Comparison of ENCODE assay signal across 23 mouse cellular contexts in the genomic region with DNA sequence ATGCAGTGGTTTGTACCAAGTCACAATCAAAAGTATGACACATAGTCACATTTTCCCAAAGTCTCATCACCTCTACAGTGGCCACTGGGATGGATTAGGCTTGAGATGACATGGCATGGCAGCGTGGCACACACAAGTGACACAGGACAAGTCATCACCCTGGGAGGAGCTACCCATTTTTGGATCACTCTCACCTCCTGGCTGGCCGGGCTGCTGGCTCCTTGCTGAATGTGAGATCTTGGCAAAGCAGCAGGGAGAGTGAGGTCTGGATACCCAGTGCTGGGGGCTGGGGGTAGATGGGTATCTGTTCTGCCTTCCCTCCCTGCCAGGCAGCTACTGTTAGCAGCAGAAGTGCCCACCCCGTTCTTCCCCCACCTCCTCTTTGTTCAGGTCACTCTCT. TPM values are rescaled to one million over a fixed set of nuclear protein-coding genes. Genes with fewer than 3 reads are reported as not detected.
DNase-seq lines count a peak whose midpoint lies in the region; ATAC-seq and TF ChIP-seq lines count a peak whose summit lies in the region.
"Had no signal": no experiment of that assay in that cellular context is flagged by ENCODE, and none has a peak within 500 bp of the region (broad histone marks: within the 10 kb centered on the region; RNA-seq: fewer than 3 reads in every experiment).

No protein-coding gene starts in this region.

- intact Hi-C loops in heart, postnatal 36 days (cut with DNase I): no loop called here

- H3K4me3 ChIP-seq in heart, embryonic 13.5 days: no peak overlapping the region
- H3K4me3 ChIP-seq in hindbrain, postnatal 0 days (ENCODE audit: low read length): no peak overlapping the region
- H3K4me3 ChIP-seq in hindbrain, embryonic 13.5 days: no peak overlapping the region
- no peak overlapping the region for H3K4me3 ChIP-seq in midbrain, embryonic 10.5 days
- no peak overlapping the region for H3K4me3 ChIP-seq in midbrain, embryonic 11.5 days (ENCODE audit: low read depth, low read length)
- H3K4me3 ChIP-seq: embryonic facial prominence, embryonic 15.5 days; erythroblast, embryonic 14.5 days; forebrain, embryonic 10.5 days; gastrocnemius, adult 2 months; hindbrain, embryonic 12.5 days; intestine, embryonic 15.5 days had no signal

- H3K27me3 ChIP-seq in heart, embryonic 13.5 days (replicated peaks): no peaks in the 10 kb centered on the region
- no peaks in the 10 kb centered on the region for H3K27me3 ChIP-seq in hindbrain, postnatal 0 days (ENCODE audit: insufficient read depth, low read length)
- H3K27me3 ChIP-seq in hindbrain, embryonic 13.5 days: no peaks in the 10 kb centered on the region
- H3K27me3 ChIP-seq in midbrain, embryonic 10.5 days (ENCODE audit: low read depth, poor library complexity, severe bottlenecking): no peaks in the 10 kb centered on the region
- H3K27me3 ChIP-seq in midbrain, embryonic 11.5 days (ENCODE audit: control insufficient read depth, insufficient read depth, low read length): no peaks in the 10 kb centered on the region
- H3K27me3 ChIP-seq: CH12.LX; embryonic facial prominence, embryonic 15.5 days; hindbrain, embryonic 12.5 days; intestine, embryonic 15.5 days; Patski had no signal

- peak overlapping the region; percentile 15; the same call in 1 of the 2 replicates for H3K27ac ChIP-seq in heart, embryonic 13.5 days (replicated peaks)
- H3K27ac ChIP-seq in hindbrain, postnatal 0 days: no peak overlapping the region
- no peak overlapping the region for H3K27ac ChIP-seq in hindbrain, embryonic 13.5 days
- peak overlapping the region; percentile 33; the same call in 1 of the 2 replicates for H3K27ac ChIP-seq in midbrain, embryonic 10.5 days (replicated peaks)
- no peak overlapping the region for H3K27ac ChIP-seq in midbrain, embryonic 11.5 days (ENCODE audit: low read depth, low read length)
- H3K27ac ChIP-seq: embryonic facial prominence, embryonic 15.5 days; forebrain, embryonic 10.5 days; gastrocnemius, adult 2 months; hindbrain, embryonic 12.5 days; intestine, embryonic 15.5 days had no signal

- ATAC-seq in heart, embryonic 13.5 days (ENCODE audit: extremely low read depth, insufficient number of reproducible peaks, low FRiP score, low TSS enrichment): no peak
- ATAC-seq in hindbrain, postnatal 0 days: 0 out of 2 replicates have a peak, but pooled peaks have one; percentile 18
- no peak for ATAC-seq in hindbrain, embryonic 13.5 days (ENCODE audit: low FRiP score)
- ATAC-seq in midbrain, embryonic 11.5 days (ENCODE audit: low FRiP score): no peak
- ATAC-seq: activated CD4-positive, CD25-positive, alpha-beta regulatory T cell, adult 4 months; forebrain, embryonic 14.5 days; intestine, embryonic 15.5 days; Patski had no signal

- WGBS in heart, embryonic 13.5 days: 61% methylated on average over 3 of the region's 3 CpGs
- WGBS in hindbrain, postnatal 0 days: 64% methylated on average over 3 of the region's 3 CpGs
- 72% methylated on average over 3 of the region's 3 CpGs for WGBS in hindbrain, embryonic 13.5 days
- 75% methylated on average over 3 of the region's 3 CpGs for WGBS in midbrain, embryonic 10.5 days
- WGBS in midbrain, embryonic 11.5 days: 67% methylated on average over 3 of the region's 3 CpGs

- H3K4me2 ChIP-seq in heart, embryonic 13.5 days: no peak overlapping the region
- no peak overlapping the region for H3K4me2 ChIP-seq in hindbrain, postnatal 0 days (ENCODE audit: low read depth, low read length)
- H3K4me2 ChIP-seq in hindbrain, embryonic 13.5 days: no peak overlapping the region
- H3K4me2 ChIP-seq in midbrain, embryonic 11.5 days: no peak overlapping the region
- H3K4me2 ChIP-seq: embryonic facial prominence, embryonic 15.5 days; hindbrain, embryonic 12.5 days; intestine, embryonic 15.5 days had no signal

- H3K36me3 ChIP-seq in heart, embryonic 13.5 days: no peaks in the 10 kb centered on the region
- H3K36me3 ChIP-seq in hindbrain, postnatal 0 days (ENCODE audit: insufficient read depth, low read length): no peaks in the 10 kb centered on the region
- no peaks in the 10 kb centered on the region for H3K36me3 ChIP-seq in hindbrain, embryonic 13.5 days
- H3K36me3 ChIP-seq in midbrain, embryonic 10.5 days: no peaks in the 10 kb centered on the region
- H3K36me3 ChIP-seq in midbrain, embryonic 11.5 days (ENCODE audit: control insufficient read depth, insufficient read depth, low read length): no peaks in the 10 kb centered on the region
- H3K36me3 ChIP-seq: embryonic facial prominence, embryonic 15.5 days; forebrain, embryonic 10.5 days; hindbrain, embryonic 12.5 days; intestine, embryonic 15.5 days had no signal

- H3K4me1 ChIP-seq in heart, embryonic 13.5 days: peaks cover 40% of the 10 kb centered on the region
- H3K4me1 ChIP-seq in hindbrain, postnatal 0 days (ENCODE audit: insufficient read depth, low read length): 0 out of 2 replicates have a peak, but pooled peaks cover 4% of the 10 kb centered on the region
- no peaks in the 10 kb centered on the region for H3K4me1 ChIP-seq in hindbrain, embryonic 13.5 days (replicated peaks)
- H3K4me1 ChIP-seq in midbrain, embryonic 10.5 days: peaks cover 22% of the 10 kb centered on the region
- no peaks in the 10 kb centered on the region; the same call in 1 of the 2 replicates for H3K4me1 ChIP-seq in midbrain, embryonic 11.5 days (ENCODE audit: control insufficient read depth, insufficient read depth, low read length)
- H3K4me1 ChIP-seq: embryonic facial prominence, embryonic 15.5 days; hindbrain, embryonic 12.5 days had no signal

- DNase-seq in cerebellum, postnatal 25 days: peak; percentile 24 to 41
- no peak for DNase-seq in cerebellum, adult 9-10 months
- no peak for DNase-seq in heart, postnatal 36 days
- no peak for DNase-seq in hindbrain, postnatal 0 days (ENCODE audit: low spot score)
- DNase-seq in midbrain, embryonic 10.5 days (ENCODE audit: low spot score): no peak
- no peak for DNase-seq in midbrain, embryonic 11.5 days (ENCODE audit: low spot score, missing footprints)
- DNase-seq: adrenal gland, postnatal 14 days; cerebellum, adult 11-12 months; embryo, embryonic 11 days; gastrocnemius, adult 2 months; gastrocnemius, postnatal 25 days; kidney, adult 18-20 months had no signal

- no peak for TF ChIP-seq CTCF in hindbrain, postnatal 0 days (IDR thresholded peaks at IDR 0.05; ENCODE audit: low read depth)

- no peak overlapping the region for H3K9ac ChIP-seq in heart, embryonic 13.5 days
- H3K9ac ChIP-seq in hindbrain, postnatal 0 days (replicated peaks; ENCODE audit: low read length): no peak overlapping the region
- H3K9ac ChIP-seq in hindbrain, embryonic 13.5 days: no peak overlapping the region
- no peak overlapping the region for H3K9ac ChIP-seq in midbrain, embryonic 11.5 days (ENCODE audit: low read length)
- H3K9ac ChIP-seq: embryonic facial prominence, embryonic 15.5 days; hindbrain, embryonic 12.5 days; intestine, embryonic 15.5 days had no signal

- no peaks in the 10 kb centered on the region for H3K9me3 ChIP-seq in heart, embryonic 13.5 days
- H3K9me3 ChIP-seq in hindbrain, postnatal 0 days (ENCODE audit: low read length): no peaks in the 10 kb centered on the region
- H3K9me3 ChIP-seq in hindbrain, embryonic 13.5 days: no peaks in the 10 kb centered on the region
- no peaks in the 10 kb centered on the region for H3K9me3 ChIP-seq in midbrain, embryonic 10.5 days (replicated peaks)
- no peaks in the 10 kb centered on the region for H3K9me3 ChIP-seq in midbrain, embryonic 11.5 days (ENCODE audit: control insufficient read depth, low read length)
- H3K9me3 ChIP-seq: embryonic facial prominence, embryonic 15.5 days; forebrain, embryonic 10.5 days; hindbrain, embryonic 12.5 days; intestine, embryonic 15.5 days had no signal

RNA-seq across cellular contexts. Expression of a gene that starts 31.1 kb away (rescaled TPM):
- polyA plus RNA-seq in heart, embryonic 13.5 days (2015; fragmentation: Nextera tagmentation; extraction: Ambion mirVana): 2.1 and 2.2 TPM in 2 replicates
- 1 to 10 TPM; 5.6 to 6.2 TPM for total RNA-seq in heart, postnatal 36 days (2021)
- 4.7 and 5.2 TPM in 2 replicates for total RNA-seq in hindbrain, postnatal 0 days (2014; rRNA removed)
- 1.9 and 2.0 TPM in 2 replicates for polyA plus RNA-seq in hindbrain, postnatal 0 days (2015; fragmentation: Nextera tagmentation; extraction: Ambion mirVana)
- polyA plus RNA-seq in hindbrain, embryonic 13.5 days (2015; fragmentation: Nextera tagmentation; extraction: Ambion mirVana): 3.0 TPM in 2 replicates
- polyA plus RNA-seq in midbrain, embryonic 10.5 days (2016; fragmentation: Nextera tagmentation; extraction: Ambion mirVana): 4.5 TPM in 2 replicates
- 4.9 and 5.6 TPM in 2 replicates for polyA plus RNA-seq in midbrain, embryonic 11.5 days (2014; fragmentation: Nextera tagmentation; extraction: Ambion mirVana)

RNA-seq across cellular contexts. Expression of a gene that starts 31.3 kb away (rescaled TPM):
- 21.2 and 23.2 TPM in 2 replicates for polyA plus RNA-seq in heart, embryonic 13.5 days (2015; fragmentation: Nextera tagmentation; extraction: Ambion mirVana)
- 10 to 100 TPM; 42.8 to 43.2 TPM for total RNA-seq in heart, postnatal 36 days (2021)
- total RNA-seq in hindbrain, postnatal 0 days (2014; rRNA removed): 38.6 and 51.6 TPM in 2 replicates
- polyA plus RNA-seq in hindbrain, postnatal 0 days (2015; fragmentation: Nextera tagmentation; extraction: Ambion mirVana): 33.3 and 34.4 TPM in 2 replicates
- 65.4 and 66.1 TPM in 2 replicates for polyA plus RNA-seq in hindbrain, embryonic 13.5 days (2015; fragmentation: Nextera tagmentation; extraction: Ambion mirVana)
- polyA plus RNA-seq in midbrain, embryonic 10.5 days (2016; fragmentation: Nextera tagmentation; extraction: Ambion mirVana): 29.6 and 36.0 TPM in 2 replicates
- 45.9 and 46.7 TPM in 2 replicates for polyA plus RNA-seq in midbrain, embryonic 11.5 days (2014; fragmentation: Nextera tagmentation; extraction: Ambion mirVana)

Comparison
In these comparisons a context has a peak if more than half of its experiments do, and no peak if none do; other contexts are left out.
1. DNase-seq: peak in cerebellum, postnatal 25 days (2 of 2); none in cerebellum, adult 9-10 months (single experiment), heart, postnatal 36 days (0 of 2), hindbrain, postnatal 0 days (single experiment), midbrain, embryonic 10.5 days (single experiment) and midbrain, embryonic 11.5 days (single experiment).
2. H3K27ac ChIP-seq: peak in heart, embryonic 13.5 days (single experiment) and midbrain, embryonic 10.5 days (single experiment); none in hindbrain, postnatal 0 days (single experiment), hindbrain, embryonic 13.5 days (single experiment) and midbrain, embryonic 11.5 days (single experiment).